Mouse (Mus musculus) retina, postnatal 1 day (tissue): ENCODE measurements around the gene Emc7.

Experiments used
- DNase-seq: peaks from one replicate; pipeline ENCODE4 v3.0.0-alpha.2; 2012

Gene Emc7

GRCm38 (mm10) chr2:112480669-112481068 lies 25.9 kb downstream of the Emc7 start, which contains the start of gene Chrm5:
Chrm5 (minus strand) TSS chr2:112480769.
- no peak for DNase-seq

DNA sequence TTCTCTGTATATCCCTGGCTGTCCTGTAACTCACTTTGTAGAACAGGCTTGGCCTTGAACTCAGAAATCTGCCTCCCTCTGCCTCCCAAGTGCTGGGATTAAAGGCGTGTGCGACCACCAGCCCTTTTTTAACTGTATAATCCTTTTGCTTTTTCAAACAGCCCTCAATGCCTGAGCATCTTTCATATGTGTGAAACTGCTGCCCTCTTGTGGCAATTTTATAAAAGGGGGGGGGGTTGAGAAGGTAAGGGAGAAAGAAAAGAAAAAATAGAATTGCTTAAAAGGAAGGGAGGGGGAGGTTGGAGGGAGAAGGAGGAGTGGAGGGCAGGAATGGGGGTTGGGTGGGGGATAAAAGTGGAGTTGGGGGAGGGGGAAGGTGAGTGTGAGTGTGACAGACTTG lies 26.8 kb downstream of the Emc7 start:
- peak; percentile 87 for DNase-seq

- DNase-seq = no peak
Observed at GRCm38 (mm10) chr2:112482533-112483333, 27.9 kb downstream of the Emc7 start.

DNA sequence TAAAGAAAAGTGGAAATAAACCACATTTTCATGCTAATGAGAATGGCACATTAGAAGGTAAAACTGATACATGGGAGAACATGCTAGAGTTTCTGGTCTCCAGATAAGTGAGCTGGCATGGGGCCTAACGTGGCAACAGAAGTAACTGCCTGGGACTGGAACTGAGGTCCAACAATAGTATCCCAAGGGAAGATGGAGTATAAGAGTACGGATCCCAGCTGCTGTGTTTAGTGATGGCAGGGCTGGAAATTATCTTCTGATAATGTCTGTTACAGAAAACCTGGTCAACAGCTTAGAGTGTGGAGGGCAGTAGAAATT lies 28.5 kb downstream of the Emc7 start:
- no peak for DNase-seq

DNA sequence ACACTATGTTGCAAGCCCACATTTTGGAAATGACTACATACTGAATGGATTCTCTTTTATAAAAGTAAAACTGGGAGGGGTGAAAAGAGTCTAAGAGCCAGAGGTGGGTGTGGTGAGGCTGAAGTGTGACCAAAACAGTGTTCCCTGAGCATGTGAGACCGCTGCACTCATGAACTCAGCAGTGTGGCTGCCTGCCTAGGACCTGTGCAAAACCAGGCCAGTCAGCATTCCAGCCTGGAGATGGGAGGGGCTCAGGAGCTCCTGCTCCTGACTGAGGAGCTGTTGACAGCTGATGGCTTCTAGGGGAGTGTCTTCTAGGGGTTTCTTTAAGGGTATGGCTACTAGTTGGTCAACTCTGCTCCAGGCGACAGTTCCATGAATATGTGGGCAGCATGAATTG lies 30.1 kb downstream of the Emc7 start:
- no peak for DNase-seq

DNA sequence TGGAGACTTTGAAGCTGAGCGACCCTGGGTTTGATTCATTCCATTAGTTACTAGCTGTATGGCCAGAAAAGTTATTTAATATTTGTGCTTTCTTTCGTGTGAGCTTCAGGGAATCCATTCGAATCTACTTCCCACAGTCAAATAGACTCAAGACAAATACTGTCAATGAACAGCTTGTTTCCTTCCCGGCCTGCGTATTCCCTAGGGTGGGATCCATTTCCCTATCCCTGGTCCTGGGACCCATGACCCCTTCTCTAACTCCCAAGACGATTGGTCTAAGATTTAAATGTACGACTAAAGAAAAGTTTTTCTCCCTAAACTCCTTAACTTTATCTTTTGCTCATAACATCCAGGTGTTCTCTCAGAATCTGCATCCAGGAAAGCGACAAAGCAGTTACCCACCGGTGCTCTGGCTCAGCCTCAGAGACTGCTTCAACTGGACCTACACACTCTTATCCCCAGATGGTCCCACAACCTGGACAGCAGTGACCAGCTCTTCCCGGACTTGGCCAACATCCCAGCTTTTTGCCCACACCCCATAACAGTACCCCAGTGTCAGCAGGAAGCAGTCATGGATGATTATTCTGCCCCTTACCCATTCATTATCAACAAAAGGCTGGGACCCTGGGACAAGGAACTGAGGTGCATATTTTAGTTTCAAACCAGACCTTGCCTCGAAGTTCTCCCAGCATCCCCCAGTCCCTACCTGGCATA lies 35.8 kb downstream of the Emc7 start:
- DNase-seq = no peak

DNA sequence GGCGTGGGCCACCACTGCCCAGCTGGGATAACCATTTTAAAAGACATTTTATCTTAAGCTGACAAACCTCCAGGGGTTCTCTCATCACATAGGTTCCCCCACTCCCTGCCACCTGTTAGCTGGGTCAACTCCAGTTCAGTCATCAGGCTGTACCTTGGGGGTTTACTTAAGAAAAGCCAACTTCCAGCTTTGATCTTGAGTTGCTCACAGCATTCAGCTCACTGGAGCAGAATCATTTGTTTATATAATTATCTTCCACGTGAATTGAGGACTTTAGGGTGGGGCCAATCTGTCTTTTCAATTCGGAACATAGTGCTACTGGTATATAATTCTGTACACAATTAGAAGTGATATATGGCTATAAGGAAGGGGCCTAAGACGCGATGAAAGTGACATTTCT lies 36.8 kb downstream of the Emc7 start:
- peak; percentile 6 for DNase-seq

DNA sequence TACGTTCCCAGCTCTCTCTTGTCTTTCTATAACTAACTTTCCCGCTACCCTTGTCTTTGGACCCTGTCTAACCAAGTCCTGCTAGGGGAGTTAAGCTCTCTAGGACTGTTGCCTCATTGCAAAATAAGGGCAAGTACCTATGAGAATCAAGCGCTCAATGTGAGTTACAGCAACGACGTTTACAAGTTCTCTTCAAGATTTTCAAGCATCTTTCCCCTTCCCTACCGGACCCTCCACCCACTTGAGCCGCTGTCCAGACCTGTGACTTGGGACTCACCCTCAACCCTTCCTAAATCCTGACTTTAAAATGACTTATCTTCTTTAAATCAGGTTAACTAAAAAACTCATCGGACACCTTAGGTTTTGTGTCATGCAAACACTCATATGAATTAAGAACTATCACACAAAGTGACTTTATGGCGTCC lies 37.6 kb downstream of the Emc7 start:
- DNase-seq = no peak

DNA sequence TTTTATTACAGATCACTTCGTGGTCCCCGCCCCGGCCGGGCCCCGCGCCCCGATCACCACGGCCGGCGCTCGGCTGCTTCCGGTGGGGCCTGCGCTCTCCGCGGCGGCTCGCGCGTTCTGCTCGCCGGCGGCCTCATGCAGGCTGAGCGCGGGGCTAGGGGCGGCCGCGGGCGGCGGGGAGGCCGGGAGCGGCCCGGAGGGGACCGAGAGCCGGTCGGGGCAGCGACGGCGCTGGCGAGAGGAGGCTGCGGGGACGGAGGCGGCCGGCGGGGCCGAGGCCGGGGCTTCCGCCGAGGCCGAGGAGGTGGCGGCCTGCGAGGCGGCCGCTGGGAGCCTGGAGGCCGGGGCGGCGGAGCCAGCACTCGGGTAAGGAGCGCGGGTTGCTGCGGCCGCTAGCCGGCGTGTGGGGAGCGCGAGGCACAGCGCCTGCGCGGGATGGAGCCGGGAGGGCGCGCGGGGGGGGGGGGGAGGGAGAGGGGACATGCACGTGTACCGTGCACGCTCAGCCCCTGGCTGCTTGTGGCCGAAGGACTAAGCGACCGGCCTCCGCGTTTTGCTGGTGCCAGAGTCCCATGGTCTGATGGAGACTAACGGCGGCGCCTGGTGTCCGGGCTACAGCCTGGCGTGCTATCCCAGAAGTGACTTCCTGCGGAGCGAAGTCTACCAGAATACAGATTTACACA lies 38.2 kb downstream of the Emc7 start, which contains the start of gene Aven:
Aven (plus strand) TSS at position 109 of the 683 bp plus-strand sequence.
- DNase-seq = peak; percentile 90

DNA sequence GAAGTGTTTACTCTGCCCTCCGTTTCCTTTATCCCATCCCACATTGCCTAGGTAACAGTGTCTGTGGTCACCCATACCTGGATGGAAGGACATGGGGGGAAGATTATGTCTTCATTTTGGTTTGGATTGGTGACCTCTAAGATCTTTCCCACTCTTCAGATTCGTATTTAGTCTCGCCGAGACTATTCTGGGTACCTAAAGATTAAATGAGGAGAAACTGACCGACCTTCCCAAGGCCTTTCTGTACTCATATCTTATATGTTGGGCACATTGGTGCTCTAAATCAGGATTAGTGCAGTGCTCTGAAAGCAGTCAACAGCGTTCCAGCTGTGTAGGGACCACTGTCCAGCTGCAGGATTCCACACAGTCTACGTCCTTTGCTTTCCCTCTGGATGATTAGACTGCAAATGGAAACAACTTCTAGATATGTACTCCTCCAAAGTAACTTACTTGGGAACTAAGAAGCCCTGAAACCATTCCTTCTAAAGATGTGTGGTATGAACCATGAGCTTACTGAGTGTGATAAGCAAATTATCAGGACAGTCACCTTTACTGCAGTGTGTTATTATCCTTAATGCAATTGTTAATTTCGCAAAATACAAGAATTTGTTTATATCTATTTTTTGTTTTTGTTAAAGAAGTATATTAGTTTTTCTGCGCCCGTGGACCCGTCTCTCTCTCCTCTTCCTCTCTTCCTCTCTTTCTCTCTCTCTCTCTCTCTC lies 38.9 kb downstream of the Emc7 start:
- no peak for DNase-seq

- no peak for DNase-seq
Observed at GRCm38 (mm10) chr2:112497851-112498250, 43.1 kb downstream of the Emc7 start.

GRCm38 (mm10) chr2:112501209-112501608 lies 46.4 kb downstream of the Emc7 start:
- peak; percentile 78 for DNase-seq

DNA sequence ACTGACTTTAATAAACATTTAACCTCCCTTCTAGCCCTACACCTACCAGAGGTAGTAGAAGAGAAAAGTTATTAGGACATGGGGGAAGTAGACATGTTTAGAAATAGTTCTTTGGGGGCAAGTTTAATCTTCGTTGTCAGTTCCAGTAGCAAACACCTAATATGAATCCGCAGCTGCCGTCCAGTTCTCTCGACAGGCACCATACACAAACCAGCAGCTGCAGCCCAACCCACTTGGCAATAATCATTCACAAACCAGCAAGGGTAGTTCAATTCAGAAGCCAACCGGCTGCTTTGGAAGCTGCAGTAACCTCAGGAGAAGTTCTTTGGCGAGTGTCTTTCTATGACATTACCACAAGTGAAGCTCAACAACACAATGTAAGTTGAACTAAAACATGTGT lies 49.2 kb downstream of the Emc7 start:
- no peak for DNase-seq

- no peak for DNase-seq
Observed at GRCm38 (mm10) chr2:112506841-112507435, 52.1 kb downstream of the Emc7 start.

GRCm38 (mm10) chr2:112507444-112507843 lies 52.6 kb downstream of the Emc7 start:
- no peak for DNase-seq

DNA sequence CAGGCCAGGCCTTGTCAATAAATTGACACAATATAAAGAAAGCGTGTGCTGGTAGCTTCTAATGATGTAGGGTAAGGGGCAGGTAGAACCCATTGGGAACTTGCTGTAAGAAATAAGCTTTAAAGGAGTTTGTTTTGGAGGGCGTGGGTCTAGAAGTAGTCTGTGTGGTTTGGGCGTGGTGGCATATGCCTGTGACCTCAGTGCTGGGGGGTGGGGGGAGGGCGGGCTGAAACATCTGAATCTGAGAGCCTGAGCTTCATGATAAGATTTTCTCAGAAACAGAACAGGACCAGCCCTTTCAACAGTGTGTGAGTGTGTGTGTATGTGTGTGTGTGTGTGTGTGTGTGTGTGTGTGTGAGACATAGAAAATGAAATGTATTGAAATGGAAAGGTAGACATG lies 55.3 kb downstream of the Emc7 start:
- no peak for DNase-seq

DNA sequence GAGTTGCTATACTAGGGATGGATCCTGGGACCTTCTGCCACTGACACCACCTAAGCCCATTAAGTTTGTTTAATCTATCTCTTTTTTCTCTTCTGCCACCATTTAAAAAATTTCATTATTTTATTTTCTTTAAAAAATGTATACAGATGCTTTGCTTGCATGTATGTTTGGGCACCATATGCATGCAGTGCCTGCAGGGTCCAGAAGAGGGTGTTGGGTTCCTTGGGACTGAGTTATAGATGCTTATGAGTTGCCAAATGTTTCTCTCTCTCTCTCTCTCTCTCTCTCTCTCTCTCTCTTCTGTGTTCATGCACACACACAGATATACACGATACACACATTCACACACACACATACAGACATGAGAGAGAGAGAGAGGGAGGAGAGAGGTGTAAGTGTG lies 58.2 kb downstream of the Emc7 start:
- no peak for DNase-seq

GRCm38 (mm10) chr2:112516728-112517127 lies 61.9 kb downstream of the Emc7 start:
- no peak for DNase-seq

- DNase-seq = no peak
Observed at GRCm38 (mm10) chr2:112517218-112517617, 62.4 kb downstream of the Emc7 start.

GRCm38 (mm10) chr2:112518541-112518940 lies 63.7 kb downstream of the Emc7 start:
- no peak for DNase-seq

- DNase-seq = no peak
Observed at GRCm38 (mm10) chr2:112520526-112521482, 66.0 kb downstream of the Emc7 start.
